Mouse (Mus musculus) inflammation-experienced regulatory T-cells, adult 6 months (primary cell): ENCODE results near the gene Rabgap1l. TPM values are rescaled to one million over a fixed set of nuclear protein-coding genes. Genes with fewer than 3 reads are reported as not detected.

Experiments used
- ATAC-seq: one replicate; pipeline ENCODE4 v1.8.0; 2017
- polyA plus RNA-seq, 3 experiments: library from polyadenylated mRNA; unstranded; fragments of 100-300 nt; shearing (Covaris generic); gene quantifications; one replicate each; pipeline ENCODE4 v1.2.1; 2017

The Rabgap1l gene
- polyA plus RNA-seq, 3 experiments from 2014 or later, result 237 to 400 (median 301) TPM

GRCm38 (mm10) chr1:160277940-160278682 lies 514.9 kb downstream of the Rabgap1l start:
- no peak for ATAC-seq

- ATAC-seq, result no peak
Measured at GRCm38 (mm10) chr1:160275248-160275647, 517.8 kb downstream of the Rabgap1l start.

- ATAC-seq, result no peak
Measured at GRCm38 (mm10) chr1:160273133-160273743, 519.8 kb downstream of the Rabgap1l start.

- ATAC-seq, result no peak
Measured at GRCm38 (mm10) chr1:160271282-160271967, 521.6 kb downstream of the Rabgap1l start.

GRCm38 (mm10) chr1:160268322-160268721 lies 524.7 kb downstream of the Rabgap1l start:
- no peak for ATAC-seq

GRCm38 (mm10) chr1:160263630-160264346 lies 529.2 kb downstream of the Rabgap1l start:
- ATAC-seq, result no peak

- ATAC-seq, result no peak
Measured at GRCm38 (mm10) chr1:160263053-160263452, 530.0 kb downstream of the Rabgap1l start.

- no peak for ATAC-seq
Measured at GRCm38 (mm10) chr1:160262415-160262814, 530.6 kb downstream of the Rabgap1l start.

GRCm38 (mm10) chr1:160261849-160262248 lies 531.2 kb downstream of the Rabgap1l start:
- no peak for ATAC-seq

GRCm38 (mm10) chr1:160260605-160261004 lies 532.4 kb downstream of the Rabgap1l start:
- ATAC-seq, result no peak

- ATAC-seq, result no peak
Measured at GRCm38 (mm10) chr1:160259884-160260283, 533.1 kb downstream of the Rabgap1l start.

- ATAC-seq, result no peak
Measured at GRCm38 (mm10) chr1:160253108-160253507, 539.9 kb downstream of the Rabgap1l start.

- ATAC-seq, result no peak
Measured at GRCm38 (mm10) chr1:160251388-160252007, 541.5 kb downstream of the Rabgap1l start.

- ATAC-seq, result no peak
Measured at GRCm38 (mm10) chr1:160250782-160251181, 542.2 kb downstream of the Rabgap1l start.

- ATAC-seq, result no peak
Measured at GRCm38 (mm10) chr1:160249786-160250185, 543.2 kb downstream of the Rabgap1l start.

GRCm38 (mm10) chr1:160247473-160247872 lies 545.5 kb downstream of the Rabgap1l start:
- ATAC-seq, result peak; percentile 51

- ATAC-seq, result peak; percentile 49
Measured at GRCm38 (mm10) chr1:160246844-160247243, 546.2 kb downstream of the Rabgap1l start.

- ATAC-seq, result peak; percentile 57
Measured at GRCm38 (mm10) chr1:160245954-160246353, 547.1 kb downstream of the Rabgap1l start.

- peak; percentile 46 for ATAC-seq
Measured at GRCm38 (mm10) chr1:160244689-160245088, 548.3 kb downstream of the Rabgap1l start.

GRCm38 (mm10) chr1:160240091-160240490 lies 552.9 kb downstream of the Rabgap1l start:
- no peak for ATAC-seq

- no peak for ATAC-seq
Measured at GRCm38 (mm10) chr1:160238852-160239443, 554.1 kb downstream of the Rabgap1l start.

- no peak for ATAC-seq
Measured at GRCm38 (mm10) chr1:160237981-160238380, 555.0 kb downstream of the Rabgap1l start.
